Mouse (Mus musculus) hindbrain, embryonic 12.5 days (tissue): ENCODE data around the gene Camta1. TPM values are rescaled to one million over a fixed set of nuclear protein-coding genes. Genes with fewer than 3 reads are reported as not detected.

Experiments used
- ATAC-seq: fragments of 200-750 bp; cut with Nextera tagmentation; 2 replicates; pipeline ENCODE4 v1.8.0; 2017; ENCODE audit warnings: moderate TSS enrichment; ENCODE audit not compliant: low FRiP score
- H3K27ac ChIP-seq: fragments of 300-500 bp; sonication (generic); 2 replicates; pipeline ENCODE4 v1.5.1; 2016; ENCODE audit warnings: mild to moderate bottlenecking
- H3K27me3 ChIP-seq: fragments of 300-500 bp; sonication (generic); 2 replicates; pipeline ENCODE4 v1.6.1; 2016; ENCODE audit warnings: mild to moderate bottlenecking
- H3K36me3 ChIP-seq: fragments of 300-500 bp; sonication (generic); 2 replicates; pipeline ENCODE4 v1.6.1; 2016; ENCODE audit warnings: mild to moderate bottlenecking
- H3K4me1 ChIP-seq: fragments of 300-500 bp; sonication (generic); 2 replicates; pipeline ENCODE4 v1.6.1; 2016
- H3K4me2 ChIP-seq: fragments of 300-500 bp; sonication (generic); replicated peaks from 2 replicates; pipeline ENCODE4 v1.6.1; 2016; ENCODE audit warnings: mild to moderate bottlenecking
- H3K4me3 ChIP-seq: fragments of 300-500 bp; sonication (generic); 2 replicates; pipeline ENCODE4 v1.5.1; 2016; ENCODE audit warnings: mild to moderate bottlenecking
- H3K9ac ChIP-seq: fragments of 300-500 bp; sonication (generic); 2 replicates; pipeline ENCODE4 v1.6.1; 2016; ENCODE audit warnings: mild to moderate bottlenecking, moderate library complexity
- H3K9me3 ChIP-seq: fragments of 300-500 bp; sonication (generic); replicated peaks from 2 replicates; pipeline ENCODE4 v1.6.1; 2016; ENCODE audit warnings: mild to moderate bottlenecking
- WGBS: fragments of 180-500 bp; shearing (Covaris S2); methylation state at CpG from one replicate; pipeline ENCODE4 v1.1.7; 2016; 5-methylcytosine and 5-hydroxymethylcytosine counted together
- polyA plus RNA-seq: library from polyadenylated mRNA; unstranded; fragments of >200 nt; fragmentation: Nextera tagmentation; extraction: Ambion mirVana; gene quantifications from 2 replicates; pipeline ENCODE4 v1.2.1, GENCODE M21; 2016

Gene Camta1
- polyA plus RNA-seq, 1 experiment from 2014 or later, result 136 TPM

- Histone ChIP-seq H3K9ac (no peak overlapping the region), H3K4me1 (no peaks in the 10 kb centered on the region), H3K27me3 (no peaks in the 10 kb centered on the region), H3K27ac (no peak overlapping the region), H3K4me2 (no peak overlapping the region), H3K4me3 (no peak overlapping the region), H3K9me3 (no peaks in the 10 kb centered on the region), H3K36me3 (no peaks in the 10 kb centered on the region)
- WGBS, result 90% methylated on average over 4 of the region's 4 CpGs
- no peak for ATAC-seq
Measured at GRCm38 (mm10) chr4:151805685-151806084, 56.0 kb downstream of the Camta1 start.

GRCm38 (mm10) chr4:151805046-151805445 is 56.6 kb downstream of the Camta1 start:
- Histone ChIP-seq H3K36me3 (no peaks in the 10 kb centered on the region), H3K27ac (no peak overlapping the region), H3K27me3 (no peaks in the 10 kb centered on the region), H3K9ac (no peak overlapping the region), H3K4me2 (no peak overlapping the region), H3K9me3 (no peaks in the 10 kb centered on the region), H3K4me3 (no peak overlapping the region), H3K4me1 (no peaks in the 10 kb centered on the region)
- no peak for ATAC-seq
- 94% methylated on average over 6 of the region's 6 CpGs for WGBS

- Histone ChIP-seq H3K36me3 (no peaks in the 10 kb centered on the region), H3K4me1 (no peaks in the 10 kb centered on the region), H3K4me2 (no peak overlapping the region), H3K9me3 (no peaks in the 10 kb centered on the region), H3K9ac (no peak overlapping the region), H3K27me3 (no peaks in the 10 kb centered on the region), H3K27ac (no peak overlapping the region), H3K4me3 (no peak overlapping the region)
- no peak for ATAC-seq
- WGBS, result 95% methylated on average over 2 of the region's 2 CpGs
Measured at GRCm38 (mm10) chr4:151804208-151804607, 57.5 kb downstream of the Camta1 start.

DNA sequence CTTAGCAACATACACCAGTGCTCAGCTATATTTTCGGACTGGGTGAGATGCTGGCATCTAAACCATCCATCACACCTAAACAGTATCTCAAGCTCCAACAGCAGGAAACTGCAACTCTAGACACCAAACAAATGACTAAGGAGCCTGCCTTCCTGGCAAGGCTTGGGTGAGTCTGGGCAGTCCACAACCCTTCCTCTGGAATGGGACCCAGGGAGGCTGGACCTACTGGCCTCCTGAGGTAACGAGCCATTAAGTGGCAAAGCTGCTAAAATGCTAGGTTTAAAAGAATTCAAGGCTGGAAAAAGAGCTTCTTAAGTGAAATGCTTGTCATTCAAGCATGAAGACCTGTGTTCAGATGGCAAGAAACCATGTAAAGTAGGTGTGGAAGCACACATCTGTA is 63.0 kb downstream of the Camta1 start:
- Histone ChIP-seq H3K9ac (no peak overlapping the region), H3K27ac (no peak overlapping the region), H3K4me2 (no peak overlapping the region), H3K9me3 (0 out of 2 replicates have a peak, but pooled peaks cover 4% of the 10 kb centered on the region), H3K27me3 (no peaks in the 10 kb centered on the region), H3K36me3 (no peaks in the 10 kb centered on the region), H3K4me1 (no peaks in the 10 kb centered on the region), H3K4me3 (no peak overlapping the region)
- no peak for ATAC-seq
- 90% methylated on average over 2 of the region's 2 CpGs for WGBS

- no peaks in the 10 kb centered on the region for H3K27me3 ChIP-seq
- WGBS, result 89% methylated on average over 5 of the region's 5 CpGs
- no peak overlapping the region for H3K27ac ChIP-seq
- no peaks in the 10 kb centered on the region for H3K4me1 ChIP-seq
- no peak overlapping the region for H3K4me2 ChIP-seq
- H3K9ac ChIP-seq, result no peak overlapping the region
- H3K36me3 ChIP-seq, result peaks cover 8% of the 10 kb centered on the region; the same call in 1 of the 2 replicates
- H3K9me3 ChIP-seq, result 0 out of 2 replicates have a peak, but pooled peaks cover 4% of the 10 kb centered on the region
- ATAC-seq, result no peak
- no peak overlapping the region for H3K4me3 ChIP-seq
Measured at GRCm38 (mm10) chr4:151793694-151794093, 68.0 kb downstream of the Camta1 start.

DNA sequence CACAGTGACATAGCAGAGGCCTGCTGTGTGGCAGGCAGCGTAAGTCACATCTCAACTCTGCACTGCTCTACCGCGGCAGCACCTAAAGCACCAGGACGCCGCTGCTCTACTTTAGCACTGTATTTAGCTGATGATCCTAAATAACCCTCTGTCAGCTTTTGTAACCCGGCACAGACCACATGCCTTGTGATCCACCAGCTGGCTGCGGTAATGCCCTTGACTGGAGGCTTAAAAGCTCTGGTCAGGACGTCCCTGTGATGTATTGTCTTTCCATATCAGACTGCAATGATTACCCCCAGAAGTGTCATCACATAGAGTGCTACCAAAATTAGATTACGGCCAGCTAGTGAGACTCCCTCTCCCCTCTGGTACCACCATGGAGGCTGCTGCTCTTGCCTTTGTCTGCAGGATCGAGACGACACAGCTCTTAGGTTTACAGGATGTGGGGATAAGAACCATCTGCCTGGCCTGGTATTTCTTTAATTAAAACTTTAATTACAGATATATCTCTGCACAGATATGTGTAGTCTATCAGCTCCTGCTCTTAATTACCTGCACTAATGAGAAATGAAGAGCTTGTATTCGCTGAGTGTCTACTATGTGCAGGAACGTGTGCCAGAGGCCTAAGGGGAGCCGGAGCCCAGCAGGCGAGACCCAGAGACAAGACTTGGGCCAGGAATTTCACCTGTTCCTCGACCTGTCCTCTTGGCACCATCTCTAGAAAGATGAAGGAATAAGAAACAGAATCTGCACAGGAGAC is 74.5 kb downstream of the Camta1 start:
- no peak overlapping the region for H3K4me2 ChIP-seq

DNA sequence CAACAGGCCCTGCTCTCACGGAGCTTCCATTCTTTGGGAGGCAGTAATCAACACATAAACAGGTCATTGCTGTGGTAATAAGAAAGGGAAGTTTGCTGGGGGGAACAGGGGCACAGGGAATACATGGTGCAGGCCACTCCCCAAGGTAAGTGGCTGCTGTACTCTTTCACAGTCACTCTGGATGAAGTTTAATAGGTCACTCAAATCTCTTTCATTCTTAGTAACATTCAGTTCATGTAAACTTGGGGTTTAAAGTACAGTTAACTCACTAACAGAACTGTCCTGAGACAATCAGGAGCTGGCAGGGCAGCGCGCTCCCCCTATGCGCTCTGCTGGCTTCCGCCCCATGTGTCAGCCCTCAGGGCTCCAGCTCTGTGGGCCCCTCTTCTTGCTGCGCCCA is 81.2 kb downstream of the Camta1 start:
- H3K27me3 ChIP-seq, result no peaks in the 10 kb centered on the region
- no peaks in the 10 kb centered on the region for H3K9me3 ChIP-seq
- no peaks in the 10 kb centered on the region for H3K36me3 ChIP-seq
- ATAC-seq, result no peak
- no peak overlapping the region for H3K27ac ChIP-seq
- no peak overlapping the region for H3K9ac ChIP-seq
- WGBS, result 91% methylated on average over 6 of the region's 6 CpGs
- H3K4me1 ChIP-seq, result no peaks in the 10 kb centered on the region
- H3K4me2 ChIP-seq, result no peak overlapping the region
- H3K4me3 ChIP-seq, result no peak overlapping the region

More for the DNA sequence above, 74.5 kb downstream of the Camta1 start:
- no peak overlapping the region for H3K27ac ChIP-seq
- peaks cover 8% of the 10 kb centered on the region; the same call in 1 of the 2 replicates for H3K36me3 ChIP-seq
- no peak overlapping the region for H3K4me3 ChIP-seq
- ATAC-seq, result no peak
- 90% methylated on average over 16 of the region's 16 CpGs for WGBS
- H3K9ac ChIP-seq, result no peak overlapping the region
- H3K27me3 ChIP-seq, result no peaks in the 10 kb centered on the region
- H3K9me3 ChIP-seq, result no peaks in the 10 kb centered on the region
- no peaks in the 10 kb centered on the region for H3K4me1 ChIP-seq

DNA sequence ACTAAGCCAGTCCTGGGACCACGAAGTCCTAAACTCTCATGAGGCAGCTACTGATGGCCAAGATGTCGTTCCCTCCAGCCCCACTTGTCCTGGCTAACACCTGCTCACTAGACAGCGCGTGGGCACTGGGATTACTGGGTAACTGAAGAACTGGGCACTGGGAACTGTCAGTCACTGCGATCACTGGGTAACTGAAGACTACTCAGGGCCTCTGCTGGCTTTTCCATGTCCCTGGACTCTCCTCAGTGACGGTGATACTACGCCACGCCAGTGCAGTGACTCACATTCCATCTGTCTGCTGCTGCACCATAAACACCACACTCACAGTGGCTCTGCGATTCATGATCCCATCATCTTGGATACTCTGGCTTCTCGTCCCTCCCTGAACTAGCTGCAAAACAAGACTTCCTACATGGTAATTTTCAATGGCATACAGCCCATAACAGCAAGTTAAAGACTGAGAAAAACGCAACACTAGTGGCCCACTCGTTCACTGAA is 81.7 kb downstream of the Camta1 start:
- ATAC-seq, result no peak
- no peak overlapping the region for H3K27ac ChIP-seq
- no peaks in the 10 kb centered on the region for H3K36me3 ChIP-seq
- no peaks in the 10 kb centered on the region for H3K27me3 ChIP-seq
- 92% methylated on average over 12 of the region's 12 CpGs for WGBS
- no peaks in the 10 kb centered on the region for H3K4me1 ChIP-seq
- H3K9me3 ChIP-seq, result no peaks in the 10 kb centered on the region
- no peak overlapping the region for H3K9ac ChIP-seq
- no peak overlapping the region for H3K4me2 ChIP-seq
- H3K4me3 ChIP-seq, result no peak overlapping the region

DNA sequence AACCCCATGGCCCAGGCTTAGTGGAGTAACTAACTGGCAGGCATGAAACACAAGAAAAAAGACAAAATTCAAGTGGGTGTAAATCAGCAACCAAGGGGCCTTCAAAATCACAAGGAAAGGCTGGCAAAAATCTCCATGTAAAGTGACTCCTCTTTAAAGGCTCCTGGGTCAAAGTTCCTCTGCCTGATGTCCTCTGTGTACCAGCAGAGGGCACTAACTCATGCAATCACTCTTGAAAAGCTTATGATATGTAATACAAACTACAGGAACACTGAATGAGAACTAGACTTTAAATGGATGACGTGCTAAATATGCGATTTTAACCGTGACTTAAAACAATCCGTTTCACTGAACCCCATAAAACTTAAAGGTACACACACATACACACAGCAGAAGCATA is 83.2 kb downstream of the Camta1 start:
- Histone ChIP-seq H3K27me3 (no peaks in the 10 kb centered on the region), H3K4me1 (no peaks in the 10 kb centered on the region), H3K27ac (no peak overlapping the region), H3K9me3 (no peaks in the 10 kb centered on the region), H3K4me3 (no peak overlapping the region), H3K4me2 (no peak overlapping the region), H3K36me3 (no peaks in the 10 kb centered on the region), H3K9ac (no peak overlapping the region)
- ATAC-seq, result no peak
- 90% methylated on average over 4 of the region's 4 CpGs for WGBS

GRCm38 (mm10) chr4:151777451-151777850 is 84.2 kb downstream of the Camta1 start:
- H3K9me3 ChIP-seq, result no peaks in the 10 kb centered on the region
- H3K4me3 ChIP-seq, result no peak overlapping the region
- H3K27ac ChIP-seq, result no peak overlapping the region
- no peaks in the 10 kb centered on the region for H3K36me3 ChIP-seq
- H3K4me2 ChIP-seq, result no peak overlapping the region
- no peak for ATAC-seq
- 86% methylated on average over 6 of the region's 6 CpGs for WGBS
- no peaks in the 10 kb centered on the region for H3K4me1 ChIP-seq
- no peaks in the 10 kb centered on the region for H3K27me3 ChIP-seq
- H3K9ac ChIP-seq, result no peak overlapping the region

GRCm38 (mm10) chr4:151775441-151775840 is 86.2 kb downstream of the Camta1 start:
- Histone ChIP-seq H3K4me3 (no peak overlapping the region), H3K9me3 (no peaks in the 10 kb centered on the region), H3K27me3 (no peaks in the 10 kb centered on the region), H3K9ac (no peak overlapping the region), H3K36me3 (no peaks in the 10 kb centered on the region), H3K27ac (no peak overlapping the region), H3K4me2 (no peak overlapping the region), H3K4me1 (0 out of 2 replicates have a peak, but pooled peaks cover 5% of the 10 kb centered on the region)
- ATAC-seq, result no peak
- 92% methylated on average over 7 of the region's 7 CpGs for WGBS

GRCm38 (mm10) chr4:151773651-151774050 is 88.0 kb downstream of the Camta1 start:
- Histone ChIP-seq H3K27ac (no peak overlapping the region), H3K9me3 (no peaks in the 10 kb centered on the region), H3K4me1 (0 out of 2 replicates have a peak, but pooled peaks cover 5% of the 10 kb centered on the region), H3K4me3 (no peak overlapping the region), H3K27me3 (no peaks in the 10 kb centered on the region), H3K9ac (no peak overlapping the region), H3K36me3 (no peaks in the 10 kb centered on the region), H3K4me2 (no peak overlapping the region)
- 91% methylated on average over 3 of the region's 3 CpGs for WGBS
- ATAC-seq, result no peak

- 89% methylated on average over 5 of the region's 5 CpGs for WGBS
- no peaks in the 10 kb centered on the region for H3K36me3 ChIP-seq
Measured at GRCm38 (mm10) chr4:151773007-151773406, 88.7 kb downstream of the Camta1 start.

More at GRCm38 (mm10) chr4:151773007-151773406, 88.7 kb downstream of the Camta1 start:
- no peak overlapping the region for H3K9ac ChIP-seq
- no peaks in the 10 kb centered on the region for H3K9me3 ChIP-seq
- no peak overlapping the region for H3K4me3 ChIP-seq
- H3K27me3 ChIP-seq, result no peaks in the 10 kb centered on the region
- H3K4me2 ChIP-seq, result no peak overlapping the region
- no peak overlapping the region for H3K27ac ChIP-seq
- H3K4me1 ChIP-seq, result 0 out of 2 replicates have a peak, but pooled peaks cover 5% of the 10 kb centered on the region
- no peak for ATAC-seq
